Mouse (Mus musculus) C2C12 (cell line): Measurements from ENCODE around the gene Homer3.

Experiments
- CEBPB ChIP-seq: IDR thresholded peaks from one replicate; pipeline ENCODE4 v1.6.1; 2011; ENCODE audit warnings: low read depth, mild to moderate bottlenecking, control low read depth, moderate library complexity
- CTCF ChIP-seq: IDR thresholded peaks from one replicate; pipeline ENCODE4 v1.5.1; 2011; ENCODE audit not compliant: control insufficient read depth, insufficient read depth, insufficient read length
- MAX ChIP-seq: IDR thresholded peaks from one replicate; pipeline ENCODE4 v1.6.1; 2011; ENCODE audit warnings: mild to moderate bottlenecking, control low read depth
- MYOD1 ChIP-seq: IDR thresholded peaks from one replicate; pipeline ENCODE4 v1.6.1; 2011; ENCODE audit warnings: low read depth; ENCODE audit not compliant: control insufficient read depth, insufficient read length
- USF1 ChIP-seq: IDR thresholded peaks from one replicate; pipeline ENCODE4 v1.6.1; 2011; ENCODE audit warnings: low read depth, mild to moderate bottlenecking, control low read depth, moderate library complexity

DNA sequence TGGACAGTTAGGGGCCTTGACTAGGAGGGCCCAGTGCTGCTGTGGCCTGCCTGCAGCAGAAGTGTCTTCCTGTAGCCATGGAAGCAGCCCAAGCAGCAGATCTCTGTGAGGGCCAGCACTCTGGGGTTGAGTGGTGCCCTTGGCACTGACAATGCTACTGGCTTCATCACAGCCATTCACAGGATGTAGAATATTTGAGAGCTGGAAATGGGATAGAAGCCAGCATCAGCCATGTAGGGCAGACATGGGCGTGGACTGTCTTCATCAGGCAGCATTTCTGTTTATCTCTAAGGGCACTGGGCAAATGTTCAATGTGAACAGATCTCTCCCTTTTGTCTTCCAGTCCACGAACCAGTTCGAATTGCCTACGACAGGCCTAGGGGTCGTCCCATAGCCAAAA is 24.0 kb upstream of the Homer3 start:
- TF ChIP-seq CEBPB (no peak), CTCF (no peak), USF1 (no peak), MAX (no peak), MYOD1 (no peak)
